Mouse (Mus musculus): Measurements from ENCODE around the gene Rin2. TPM values are rescaled to one million over a fixed set of nuclear protein-coding genes. Genes with fewer than 3 reads are reported as not detected.

Gene Rin2
- polyA plus RNA-seq, 1 experiment from 2014 or later: 36.6 TPM

- no peak for ATAC-seq (ENCODE audit: insufficient number of reproducible peaks, low FRiP score, low TSS enrichment, low read depth)
- no peak overlapping the region for H3K9ac ChIP-seq
- no peak overlapping the region for H3K4me3 ChIP-seq (replicated peaks)
- H3K27ac ChIP-seq (replicated peaks): 0 out of 2 replicates have a peak overlapping the region, but pooled peaks have one; percentile 11
- no peak overlapping the region for H3K4me2 ChIP-seq (replicated peaks)
- no peaks in the 10 kb centered on the region for H3K27me3 ChIP-seq
- no peaks in the 10 kb centered on the region for H3K9me3 ChIP-seq (replicated peaks)
- no peaks in the 10 kb centered on the region for H3K36me3 ChIP-seq
- 45% methylated on average over 10 of the region's 10 CpGs for WGBS
- peaks cover 18% of the 10 kb centered on the region for H3K4me1 ChIP-seq
These were observed 94.9 kb downstream of the Rin2 start for GRCm38 (mm10) chr2:145769964-145770363.

- no peak overlapping the region for H3K4me2 ChIP-seq (replicated peaks)
- 62% methylated on average over 7 of the region's 7 CpGs for WGBS
These were observed 95.9 kb downstream of the Rin2 start for GRCm38 (mm10) chr2:145770730-145771536.

GRCm38 (mm10) chr2:145783247-145783646 is 108.2 kb downstream of the Rin2 start:
- ATAC-seq (ENCODE audit: insufficient number of reproducible peaks, low FRiP score, low TSS enrichment, low read depth): no peak
- no peak overlapping the region for H3K27ac ChIP-seq (replicated peaks)
- WGBS: 77% methylated on average over 6 of the region's 6 CpGs

More at GRCm38 (mm10) chr2:145770730-145771536, 95.9 kb downstream of the Rin2 start:
- Histone ChIP-seq H3K36me3 (no peaks in the 10 kb centered on the region), H3K27ac (replicated peaks) (no peak overlapping the region), H3K4me1 (peaks cover 18% of the 10 kb centered on the region), H3K4me3 (replicated peaks) (no peak overlapping the region), H3K9ac (no peak overlapping the region), H3K27me3 (no peaks in the 10 kb centered on the region), H3K9me3 (replicated peaks) (no peaks in the 10 kb centered on the region)
- ATAC-seq (ENCODE audit: insufficient number of reproducible peaks, low FRiP score, low TSS enrichment, low read depth): 0 out of 2 replicates have a peak, but pooled peaks have one; percentile 34

GRCm38 (mm10) chr2:145784246-145784935 is 109.4 kb downstream of the Rin2 start:
- Histone ChIP-seq H3K27me3 (no peaks in the 10 kb centered on the region), H3K9me3 (replicated peaks) (no peaks in the 10 kb centered on the region), H3K36me3 (no peaks in the 10 kb centered on the region), H3K4me2 (replicated peaks) (no peak overlapping the region), H3K27ac (replicated peaks) (peak overlapping the region; percentile 85), H3K4me1 (peaks cover 26% of the 10 kb centered on the region), H3K9ac (no peak overlapping the region), H3K4me3 (replicated peaks) (no peak overlapping the region)
- 47% methylated on average over 13 of the region's 13 CpGs for WGBS
- ATAC-seq (ENCODE audit: insufficient number of reproducible peaks, low FRiP score, low TSS enrichment, low read depth): no peak

More at GRCm38 (mm10) chr2:145783247-145783646, 108.2 kb downstream of the Rin2 start:
- Histone ChIP-seq H3K9me3 (replicated peaks) (no peaks in the 10 kb centered on the region), H3K4me3 (replicated peaks) (no peak overlapping the region), H3K9ac (no peak overlapping the region), H3K27me3 (no peaks in the 10 kb centered on the region), H3K4me1 (peaks cover 26% of the 10 kb centered on the region), H3K4me2 (replicated peaks) (no peak overlapping the region), H3K36me3 (no peaks in the 10 kb centered on the region)

- ATAC-seq (ENCODE audit: insufficient number of reproducible peaks, low FRiP score, low TSS enrichment, low read depth): no peak
- Histone ChIP-seq H3K4me1 (peaks cover 26% of the 10 kb centered on the region), H3K4me2 (replicated peaks) (no peak overlapping the region)
These were observed 109.9 kb downstream of the Rin2 start for GRCm38 (mm10) chr2:145784964-145785363.

GRCm38 (mm10) chr2:145785758-145786617 is 111.0 kb downstream of the Rin2 start:
- H3K9ac ChIP-seq: no peak overlapping the region
- no peaks in the 10 kb centered on the region for H3K9me3 ChIP-seq (replicated peaks)
- no peaks in the 10 kb centered on the region for H3K36me3 ChIP-seq
- no peaks in the 10 kb centered on the region for H3K27me3 ChIP-seq
- H3K4me2 ChIP-seq (replicated peaks): peak overlapping the region; percentile 54
- H3K4me1 ChIP-seq: peaks cover 26% of the 10 kb centered on the region
- H3K4me3 ChIP-seq (replicated peaks): peak overlapping the region; percentile 39
- WGBS: 2% methylated on average over 18 of the region's 18 CpGs
- peak; percentile 75 for ATAC-seq (ENCODE audit: insufficient number of reproducible peaks, low FRiP score, low TSS enrichment, low read depth)
- peak overlapping the region; percentile 85 for H3K27ac ChIP-seq (replicated peaks)

More at GRCm38 (mm10) chr2:145784964-145785363, 109.9 kb downstream of the Rin2 start:
- H3K9me3 ChIP-seq (replicated peaks): no peaks in the 10 kb centered on the region
- peak overlapping the region; percentile 85 for H3K27ac ChIP-seq (replicated peaks)
- H3K9ac ChIP-seq: no peak overlapping the region
- no peak overlapping the region for H3K4me3 ChIP-seq (replicated peaks)
- WGBS: 87% methylated on average over 1 of the region's 1 CpGs
- no peaks in the 10 kb centered on the region for H3K27me3 ChIP-seq
- H3K36me3 ChIP-seq: no peaks in the 10 kb centered on the region

- no peak overlapping the region for H3K9ac ChIP-seq
- WGBS: 10% methylated on average over 3 of the region's 3 CpGs
These were observed 111.6 kb downstream of the Rin2 start for GRCm38 (mm10) chr2:145786618-145786932.

GRCm38 (mm10) chr2:145787486-145787885 is 112.5 kb downstream of the Rin2 start:
- Histone ChIP-seq H3K27ac (replicated peaks) (no peak overlapping the region), H3K27me3 (no peaks in the 10 kb centered on the region), H3K4me1 (peaks cover 26% of the 10 kb centered on the region), H3K9me3 (replicated peaks) (no peaks in the 10 kb centered on the region), H3K4me2 (replicated peaks) (peak overlapping the region; percentile 54; the same call in 1 of the 2 replicates), H3K4me3 (replicated peaks) (no peak overlapping the region), H3K36me3 (no peaks in the 10 kb centered on the region), H3K9ac (no peak overlapping the region)
- ATAC-seq (ENCODE audit: insufficient number of reproducible peaks, low FRiP score, low TSS enrichment, low read depth): no peak
- 43% methylated on average over 7 of the region's 7 CpGs for WGBS

More at GRCm38 (mm10) chr2:145786618-145786932, 111.6 kb downstream of the Rin2 start:
- peak overlapping the region; percentile 85 for H3K27ac ChIP-seq (replicated peaks)
- no peaks in the 10 kb centered on the region for H3K27me3 ChIP-seq
- H3K4me1 ChIP-seq: peaks cover 26% of the 10 kb centered on the region
- no peaks in the 10 kb centered on the region for H3K9me3 ChIP-seq (replicated peaks)
- H3K36me3 ChIP-seq: no peaks in the 10 kb centered on the region
- peak overlapping the region; percentile 54 for H3K4me2 ChIP-seq (replicated peaks)
- peak overlapping the region; percentile 39 for H3K4me3 ChIP-seq (replicated peaks)
- ATAC-seq (ENCODE audit: insufficient number of reproducible peaks, low FRiP score, low TSS enrichment, low read depth): no peak

- 89% methylated on average over 3 of the region's 3 CpGs for WGBS
- Histone ChIP-seq H3K27ac (replicated peaks) (no peak overlapping the region), H3K9me3 (replicated peaks) (no peaks in the 10 kb centered on the region), H3K27me3 (no peaks in the 10 kb centered on the region), H3K4me1 (peaks cover 26% of the 10 kb centered on the region), H3K36me3 (no peaks in the 10 kb centered on the region), H3K4me2 (replicated peaks) (no peak overlapping the region), H3K9ac (no peak overlapping the region), H3K4me3 (replicated peaks) (no peak overlapping the region)
- no peak for ATAC-seq (ENCODE audit: insufficient number of reproducible peaks, low FRiP score, low TSS enrichment, low read depth)
These were observed 113.7 kb downstream of the Rin2 start for GRCm38 (mm10) chr2:145788562-145789346.

- Histone ChIP-seq H3K27ac (replicated peaks) (no peak overlapping the region), H3K4me1 (no peaks in the 10 kb centered on the region), H3K9me3 (replicated peaks) (no peaks in the 10 kb centered on the region), H3K36me3 (no peaks in the 10 kb centered on the region), H3K9ac (no peak overlapping the region), H3K4me3 (replicated peaks) (no peak overlapping the region), H3K27me3 (no peaks in the 10 kb centered on the region), H3K4me2 (replicated peaks) (no peak overlapping the region)
- 44% methylated on average over 1 of the region's 1 CpGs for WGBS
- no peak for ATAC-seq (ENCODE audit: insufficient number of reproducible peaks, low FRiP score, low TSS enrichment, low read depth)
These were observed 118.7 kb downstream of the Rin2 start for GRCm38 (mm10) chr2:145793702-145794101.

Measured in embryonic facial prominence, embryonic 15.5 days (tissue).